In the genomic region with DNA sequence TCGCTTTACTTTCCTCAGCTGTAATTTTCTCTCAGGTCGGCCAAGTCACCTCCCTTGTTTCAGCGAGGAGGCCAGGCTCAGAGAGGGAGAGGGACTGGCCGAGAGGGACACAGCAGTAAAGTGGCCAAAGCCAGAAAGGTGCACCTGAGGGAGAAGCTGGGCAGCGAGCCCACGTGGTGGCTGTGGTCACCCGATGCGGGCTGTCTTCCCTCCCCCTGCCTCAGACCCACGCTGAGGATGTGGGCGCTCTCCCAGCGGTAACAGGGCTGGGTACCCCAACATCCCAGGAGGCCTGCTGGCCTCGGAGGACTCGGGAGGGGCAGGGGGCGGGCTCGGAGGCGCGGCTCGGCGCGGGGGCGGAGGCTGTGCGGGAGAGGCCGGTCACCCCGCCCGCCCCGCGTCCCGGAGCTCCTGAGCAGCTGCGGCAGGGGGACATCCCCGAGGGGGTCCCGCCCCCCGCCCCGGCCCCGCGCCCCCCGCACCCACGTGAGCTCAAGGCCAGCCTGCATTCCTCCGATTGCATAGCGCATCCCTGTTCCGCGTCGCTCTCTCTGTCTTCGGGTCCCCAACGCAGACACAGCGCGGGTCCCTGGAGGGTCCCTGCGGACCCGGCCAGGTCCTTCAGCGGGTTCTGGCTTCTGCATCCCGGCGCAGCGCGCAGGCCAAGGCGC, we compare ENCODE assay signal across 9 mouse cellular contexts. TPM values are rescaled to one million over a fixed set of nuclear protein-coding genes. Genes with fewer than 3 reads are reported as not detected.
DNase-seq lines count a peak whose midpoint lies in the region; ATAC-seq and TF ChIP-seq lines count a peak whose summit lies in the region.
"Had no signal": no experiment of that assay in that cellular context is flagged by ENCODE, and none has a peak within 500 bp of the region (broad histone marks: within the 10 kb centered on the region; RNA-seq: fewer than 3 reads in every experiment).

A gene (plus strand): TSS at position 516 of the 671 bp plus-strand sequence.

- intact Hi-C loops in heart, adult 2 months (cut with DNase I) = no loop called here

- peak; percentile 79 for ATAC-seq in kidney, embryonic 14.5 days (ENCODE audit: low FRiP score, low TSS enrichment)
- no peak for ATAC-seq in liver, embryonic 13.5 days (ENCODE audit: low read depth)
- peak; percentile 77 for ATAC-seq in neural tube, embryonic 14.5 days (ENCODE audit: low read depth)
- ATAC-seq in erythroid progenitor cell, adult 5-6 weeks (replicated peaks; ENCODE audit: low FRiP score, poor library complexity, severe bottlenecking) = no peak

- H3K4me1 ChIP-seq in kidney, embryonic 14.5 days (ENCODE audit: control insufficient read depth, insufficient read depth, low read length) = no peaks in the 10 kb centered on the region
- H3K4me1 ChIP-seq in heart, adult 2 months (ENCODE audit: control insufficient read depth, insufficient read depth, low read length) = peaks cover 1% of the 10 kb centered on the region; the same call in 1 of the 2 replicates
- H3K4me1 ChIP-seq in liver, embryonic 13.5 days (replicated peaks) = 0 out of 2 replicates have a peak, but pooled peaks cover 3% of the 10 kb centered on the region
- peaks cover 8% of the 10 kb centered on the region; the same call in 1 of the 2 replicates for H3K4me1 ChIP-seq in neural tube, embryonic 14.5 days (ENCODE audit: control insufficient read depth, insufficient read depth, low read length)

- no peak within 1 kb of the TSS for H3K27ac ChIP-seq in kidney, embryonic 14.5 days (ENCODE audit: low read depth, low read length)
- H3K27ac ChIP-seq in heart, adult 2 months = no peak within 1 kb of the TSS
- no peak within 1 kb of the TSS for H3K27ac ChIP-seq in liver, embryonic 13.5 days
- H3K27ac ChIP-seq in neural tube, embryonic 14.5 days (ENCODE audit: low read depth, low read length) = no peak within 1 kb of the TSS

- peak within 1 kb of the TSS; percentile 64 for H3K9ac ChIP-seq in kidney, embryonic 14.5 days (ENCODE audit: low read depth, low read length)
- H3K9ac ChIP-seq in heart, adult 2 months (ENCODE audit: low read depth, low read length) = peak within 1 kb of the TSS; percentile 33; the same call in 1 of the 2 replicates
- H3K9ac ChIP-seq in liver, embryonic 13.5 days = no peak within 1 kb of the TSS
- peak within 1 kb of the TSS; percentile 84 for H3K9ac ChIP-seq in neural tube, embryonic 14.5 days (replicated peaks; ENCODE audit: low read depth, low read length)

- H3K9me3 ChIP-seq in kidney, embryonic 14.5 days (ENCODE audit: control insufficient read depth, low read length) = no peaks in the 10 kb centered on the region
- no peaks in the 10 kb centered on the region for H3K9me3 ChIP-seq in liver, embryonic 13.5 days (replicated peaks)
- no peaks in the 10 kb centered on the region for H3K9me3 ChIP-seq in neural tube, embryonic 14.5 days (ENCODE audit: control insufficient read depth, low read length)

- H3K27me3 ChIP-seq in kidney, embryonic 14.5 days (ENCODE audit: control insufficient read depth, insufficient read depth, low read length) = no peaks in the 10 kb centered on the region
- H3K27me3 ChIP-seq in heart, adult 2 months (ENCODE audit: control insufficient read depth, insufficient read depth, low read length) = peaks cover 4% of the 10 kb centered on the region
- H3K27me3 ChIP-seq in liver, embryonic 13.5 days = peaks cover 24% of the 10 kb centered on the region
- no peaks in the 10 kb centered on the region for H3K27me3 ChIP-seq in neural tube, embryonic 14.5 days (ENCODE audit: control insufficient read depth, insufficient read depth, low read length)

- H3K36me3 ChIP-seq in kidney, embryonic 14.5 days (ENCODE audit: control insufficient read depth, insufficient read depth, low read length) = no peaks in the 10 kb centered on the region
- H3K36me3 ChIP-seq in heart, adult 2 months (ENCODE audit: control insufficient read depth, insufficient read depth, low read length) = no peaks in the 10 kb centered on the region
- no peaks in the 10 kb centered on the region for H3K36me3 ChIP-seq in liver, embryonic 13.5 days
- H3K36me3 ChIP-seq in neural tube, embryonic 14.5 days (ENCODE audit: control insufficient read depth, insufficient read depth, low read length) = no peaks in the 10 kb centered on the region

- no peak for TF ChIP-seq POLR2A in heart, adult 2 months (IDR thresholded peaks at IDR 0.05; ENCODE audit: insufficient read depth, low read depth, low read length)

- no peaks in the 10 kb centered on the region for H3K79me2 ChIP-seq in heart, adult 2 months (replicated peaks; ENCODE audit: control insufficient read depth, insufficient read depth, low read length)

- no peak for TF ChIP-seq EP300 in heart, adult 2 months (IDR thresholded peaks at IDR 0.05; ENCODE audit: insufficient read depth, low read depth, low read length)

- H3K4me2 ChIP-seq in kidney, embryonic 14.5 days (replicated peaks; ENCODE audit: low read depth, low read length) = peak within 1 kb of the TSS; percentile 97
- H3K4me2 ChIP-seq in liver, embryonic 13.5 days = peak within 1 kb of the TSS; percentile 60
- H3K4me2 ChIP-seq in neural tube, embryonic 14.5 days (ENCODE audit: low read depth, low read length) = peak within 1 kb of the TSS; percentile 98

- H3K4me3 ChIP-seq in kidney, embryonic 14.5 days (ENCODE audit: low read length) = peak within 1 kb of the TSS; percentile 59
- H3K4me3 ChIP-seq in heart, adult 2 months = peak within 1 kb of the TSS; percentile 34; the same call in 1 of the 2 replicates
- peak within 1 kb of the TSS; percentile 42 for H3K4me3 ChIP-seq in liver, embryonic 13.5 days (replicated peaks)
- peak within 1 kb of the TSS; percentile 59 for H3K4me3 ChIP-seq in neural tube, embryonic 14.5 days (ENCODE audit: low read depth, low read length)

- no peak for TF ChIP-seq CTCF in heart, adult 2 months (IDR thresholded peaks at IDR 0.05)

- WGBS in kidney, embryonic 14.5 days = under 1% methylated on average over 42 of the region's 54 CpGs
- 2% methylated on average over 47 of the region's 54 CpGs for WGBS in heart, adult 2 months
- WGBS in liver, embryonic 13.5 days (ENCODE audit: insufficient replicate concordance) = 2% methylated on average over 54 of the region's 54 CpGs
- under 1% methylated on average over 41 of the region's 54 CpGs for WGBS in neural tube, embryonic 14.5 days

- no peak for DNase-seq in kidney, adult 8-10 months
- DNase-seq in cerebellum, postnatal 10 days = peak; percentile 64 to 66
- peak; percentile 11 to 21 for DNase-seq in heart, adult 2 months
- DNase-seq in kidney, postnatal 14 days = peak; percentile 20
- DNase-seq in liver, embryonic 13.5 days = no peak

RNA-seq across cellular contexts. Expression of the gene that starts here (rescaled TPM):
- polyA plus RNA-seq in kidney, embryonic 14.5 days (2014; fragmentation: Nextera tagmentation; extraction: Ambion mirVana) = 0.27 and 0.84 TPM in 2 replicates
- not detected for total RNA-seq in heart, adult 2 months (2021)
- polyA plus RNA-seq in heart, adult 2 months (2012; rRNA removed) = 0.04 and 0.15 TPM in 2 replicates
- polyA plus RNA-seq in liver, embryonic 13.5 days (2015; fragmentation: Nextera tagmentation; extraction: Ambion mirVana) = 0.28 and 0.38 TPM in 2 replicates
- 10.3 and 10.8 TPM in 2 replicates for polyA plus RNA-seq in neural tube, embryonic 14.5 days (2014; fragmentation: Nextera tagmentation; extraction: Ambion mirVana)
- total RNA-seq in erythroid progenitor cell, adult 5-6 weeks (2015; ENCODE audit: low replicate concordance) = not detected in 2 replicates
- not detected in 2 replicates for total RNA-seq in erythroid progenitor cell, adult 5-6 weeks (2017; ENCODE audit: low replicate concordance)
- total RNA-seq: MEL had no signal

Comparison
In these comparisons a context has a peak if more than half of its experiments do, and no peak if none do; other contexts are left out.
1. DNase-seq: peak in cerebellum, postnatal 10 days (2 of 2) and kidney, postnatal 14 days (single experiment); none in kidney, adult 8-10 months (0 of 2) and liver, embryonic 13.5 days (single experiment).
2. Peak in ATAC-seq, H3K4me3 ChIP-seq, H3K9ac ChIP-seq and H3K4me2 ChIP-seq in kidney, embryonic 14.5 days; RNA of the gene not detected or under 1 TPM.
3. Peak in DNase-seq, H3K4me3 ChIP-seq and H3K9ac ChIP-seq in heart, adult 2 months; RNA of the gene not detected or under 1 TPM.
4. Peak in every context shown above with its lines, with median percentiles within 50 percentile points of each other: H3K4me2 ChIP-seq and H3K4me3 ChIP-seq.